Mouse (Mus musculus) C3H10T1/2 (cell line): Measurements from ENCODE around the gene Zbtb38. TPM values are rescaled to one million over a fixed set of nuclear protein-coding genes. Genes with fewer than 3 reads are reported as not detected.

Source experiments
- polyA plus RNA-seq, 2 experiments: library from polyadenylated mRNA; unstranded; fragments of >200 nt; fragmentation: generic; extraction: Trizol; gene quantifications; one replicate each; pipeline ENCODE4 v1.2.1; 2012; ENCODE audit warnings: missing spikeins in 2 of 2

Gene Zbtb38
- 1 to 10 TPM in 1 of 2 experiments, under 1 TPM in 1; 0.85 to 3.8 TPM for polyA plus RNA-seq

DNA sequence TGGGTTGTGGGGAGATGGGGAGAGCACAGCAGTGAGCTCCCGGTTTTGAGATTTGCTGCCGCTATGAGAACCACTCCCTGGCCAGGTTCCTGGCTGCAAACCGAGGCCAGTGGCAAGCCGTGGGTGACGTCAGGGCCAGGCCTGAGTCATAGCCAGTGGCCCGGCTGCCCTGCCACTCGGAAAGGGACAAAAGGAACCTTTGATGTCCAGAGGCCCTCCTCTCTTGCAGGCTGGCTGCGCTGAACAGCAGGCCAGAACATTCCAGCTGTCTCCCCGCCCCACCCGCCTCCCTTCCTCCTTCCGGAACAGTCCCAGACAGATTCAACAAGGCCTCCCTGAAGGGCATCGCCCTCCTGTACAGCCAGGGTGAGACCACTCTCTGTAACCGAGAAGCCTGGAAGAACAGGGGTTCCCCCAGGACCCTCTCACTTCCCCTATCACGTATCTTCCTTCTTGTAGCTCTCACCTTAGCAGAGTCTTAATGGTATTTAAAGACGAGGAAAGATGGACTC is at the start of gene Zbtb38:
TSS of gene Zbtb38 (minus strand) at position 229 of the 512 bp plus-strand sequence.

Other genes starting within 250 kb of the Zbtb38 start
- not detected for gene Gm28729, start 227.6 kb downstream of the Zbtb38 start, polyA plus RNA-seq
- gene Rasa2, start 121.2 kb downstream of the Zbtb38 start, polyA plus RNA-seq = under 1 TPM; 0.19 to 0.96 TPM
- 1 to 10 TPM; 2.1 to 5.9 TPM for gene Pxylp1, start 139.8 kb upstream of the Zbtb38 start, polyA plus RNA-seq